Mouse (Mus musculus): Measurements from ENCODE around the gene Nptn.

DNA sequence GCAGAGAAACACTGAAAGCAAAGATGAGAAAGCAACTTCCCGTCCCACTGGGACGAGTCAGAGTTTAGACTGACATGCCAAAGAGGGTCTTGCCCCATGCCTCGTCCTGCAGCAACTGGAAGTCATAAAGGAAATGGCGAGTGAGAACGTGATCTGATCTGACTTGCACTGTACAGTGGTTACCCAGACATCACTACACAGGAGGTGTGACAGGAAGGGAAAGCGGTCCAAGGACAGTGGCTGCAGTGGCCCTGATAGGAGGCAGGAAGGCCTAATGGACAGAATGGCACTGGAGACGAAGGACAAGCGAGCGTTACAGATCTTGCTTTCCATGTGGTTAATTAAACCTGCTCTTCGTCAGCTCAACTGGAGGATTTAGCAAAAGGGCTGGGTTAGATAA is 103.2 kb downstream of the Nptn start:
- TF ChIP-seq CTCF (IDR thresholded peaks at IDR 0.05; ENCODE audit: control insufficient read depth, insufficient read depth, insufficient replicate concordance, low read depth, low read length) (no peak), POLR2A (IDR thresholded peaks at IDR 0.05; ENCODE audit: control insufficient read depth, low read depth, low read length) (no peak)

Data from testis, adult 2 months (tissue).